In genomic region chr7:139475896-139476295, GRCm38 (mm10) we compare ENCODE assay signal across 10 mouse cellular contexts.
DNase-seq lines count a peak whose midpoint lies in the region; ATAC-seq and TF ChIP-seq lines count a peak whose summit lies in the region.
"Had no signal": no experiment of that assay in that cellular context is flagged by ENCODE, and none has a peak within 500 bp of the region (broad histone marks: within the 10 kb centered on the region; RNA-seq: fewer than 3 reads in every experiment).

No protein-coding gene starts in this region.

- H3K27ac ChIP-seq in heart, adult 2 months, result no peak overlapping the region
- H3K27ac ChIP-seq in intestine, postnatal 0 days (ENCODE audit: low read depth, low read length), result no peak overlapping the region
- H3K27ac ChIP-seq: hindbrain, embryonic 15.5 days; liver, embryonic 13.5 days had no signal

- intact Hi-C loops in heart, adult 2 months (cut with DNase I), result no loop called here

- H3K4me2 ChIP-seq in intestine, postnatal 0 days (replicated peaks; ENCODE audit: low read depth), result no peak overlapping the region
- H3K4me2 ChIP-seq: hindbrain, embryonic 15.5 days; liver, embryonic 13.5 days had no signal

- peaks cover 4% of the 10 kb centered on the region; the same call in 1 of the 2 replicates for H3K36me3 ChIP-seq in heart, adult 2 months (ENCODE audit: control insufficient read depth, insufficient read depth, low read length)
- peaks cover 17% of the 10 kb centered on the region; the same call in 1 of the 2 replicates for H3K36me3 ChIP-seq in intestine, postnatal 0 days (ENCODE audit: control insufficient read depth, insufficient read depth)
- H3K36me3 ChIP-seq: hindbrain, embryonic 15.5 days; liver, embryonic 13.5 days had no signal

- no peak for ATAC-seq in intestine, postnatal 0 days
- ATAC-seq in inflammation-experienced regulatory T-cells, adult 6 months, result no peak

- no peak overlapping the region for H3K9ac ChIP-seq in heart, adult 2 months (ENCODE audit: low read depth, low read length)
- H3K9ac ChIP-seq in intestine, postnatal 0 days (ENCODE audit: low read depth, low read length), result no peak overlapping the region
- H3K9ac ChIP-seq: hindbrain, embryonic 15.5 days; liver, embryonic 13.5 days had no signal

- peak; percentile 70 for TF ChIP-seq EP300 in heart, adult 2 months (IDR thresholded peaks at IDR 0.05; ENCODE audit: insufficient read depth, low read depth, low read length)

- WGBS in heart, adult 2 months, result 36% methylated on average over 4 of the region's 4 CpGs
- 49% methylated on average over 4 of the region's 4 CpGs for WGBS in lung, adult 2 months
- WGBS in intestine, postnatal 0 days, result 66% methylated on average over 4 of the region's 4 CpGs

- peaks cover 4% of the 10 kb centered on the region; the same call in 1 of the 2 replicates for H3K79me2 ChIP-seq in heart, adult 2 months (replicated peaks; ENCODE audit: control insufficient read depth, insufficient read depth, low read length)

- no peak overlapping the region for H3K4me3 ChIP-seq in heart, adult 2 months
- no peak overlapping the region for H3K4me3 ChIP-seq in lung, adult 2 months (replicated peaks; ENCODE audit: extremely low read depth, low read depth, low read length)
- H3K4me3 ChIP-seq in intestine, postnatal 0 days (ENCODE audit: low read depth, low read length), result no peak overlapping the region
- H3K4me3 ChIP-seq: hindbrain, embryonic 15.5 days; liver, embryonic 13.5 days had no signal

- no peaks in the 10 kb centered on the region for H3K9me3 ChIP-seq in intestine, postnatal 0 days (ENCODE audit: control insufficient read depth)
- H3K9me3 ChIP-seq: hindbrain, embryonic 15.5 days; liver, embryonic 13.5 days had no signal

- H3K4me1 ChIP-seq in heart, adult 2 months (ENCODE audit: control insufficient read depth, insufficient read depth, low read length), result peaks cover 12% of the 10 kb centered on the region
- H3K4me1 ChIP-seq in lung, adult 2 months (ENCODE audit: control insufficient read depth, insufficient read depth, low read length), result peaks cover 8% of the 10 kb centered on the region
- H3K4me1 ChIP-seq in intestine, postnatal 0 days (replicated peaks; ENCODE audit: control insufficient read depth, insufficient read depth, low read length), result no peaks in the 10 kb centered on the region
- H3K4me1 ChIP-seq: liver, embryonic 13.5 days had no signal

- TF ChIP-seq POLR2A in heart, adult 2 months (IDR thresholded peaks at IDR 0.05; ENCODE audit: insufficient read depth, low read depth, low read length), result no peak
- no peak for TF ChIP-seq POLR2A in lung, adult 2 months (IDR thresholded peaks at IDR 0.05; ENCODE audit: borderline replicate concordance, extremely low read depth, low read depth, low read length)

- no peaks in the 10 kb centered on the region for H3K27me3 ChIP-seq in heart, adult 2 months (ENCODE audit: control insufficient read depth, insufficient read depth, low read length)
- H3K27me3 ChIP-seq in intestine, postnatal 0 days (replicated peaks; ENCODE audit: control insufficient read depth, insufficient read depth, low read length), result no peaks in the 10 kb centered on the region
- H3K27me3 ChIP-seq: hindbrain, embryonic 15.5 days; liver, embryonic 13.5 days had no signal

- peak; percentile 41 to 52 for DNase-seq in heart, adult 2 months
- no peak for DNase-seq in heart, adult 9 months (ENCODE audit: low spot score in 2 of 2)
- DNase-seq in lung, adult 2 months, result no peak
- DNase-seq in lung, postnatal 25 days (ENCODE audit: low spot score), result no peak
- DNase-seq in adipocyte (ENCODE audit: low spot score), result peak; percentile 20
- no peak for DNase-seq in urinary bladder, postnatal 10 days (ENCODE audit: low spot score)
- DNase-seq: liver, embryonic 13.5 days had no signal

- TF ChIP-seq CTCF in heart, adult 2 months (IDR thresholded peaks at IDR 0.05), result peak; percentile 70
- TF ChIP-seq CTCF in lung, adult 2 months (IDR thresholded peaks at IDR 0.05; ENCODE audit: insufficient read depth, low read length), result peak; percentile 56
- peak; percentile 65 for TF ChIP-seq CTCF in intestine, postnatal 0 days (IDR thresholded peaks at IDR 0.05; ENCODE audit: low read depth)

Comparison
In these comparisons a context has a peak if more than half of its experiments do, and no peak if none do; other contexts are left out.
1. DNase-seq: peak in heart, adult 2 months (2 of 2) and adipocyte (single experiment); none in heart, adult 9 months (0 of 2), lung, adult 2 months (single experiment), lung, postnatal 25 days (single experiment) and urinary bladder, postnatal 10 days (single experiment).
2. Peak in every context shown above with its lines, with median percentiles within 50 percentile points of each other: CTCF ChIP-seq.